Mouse (Mus musculus) liver, postnatal 0 days (tissue): ENCODE results near the gene Clnk.

Experiments
- CTCF ChIP-seq: sonication (generic); IDR thresholded peaks from 2 replicates; pipeline ENCODE4 v1.5.1; 2016; ENCODE audit warnings: antibody characterized with exemption, low read depth
- EP300 ChIP-seq: IDR thresholded peaks from 2 replicates; pipeline ENCODE4 v1.6.1; 2016; ENCODE audit warnings: antibody characterized with exemption, low read depth, mild to moderate bottlenecking

DNA sequence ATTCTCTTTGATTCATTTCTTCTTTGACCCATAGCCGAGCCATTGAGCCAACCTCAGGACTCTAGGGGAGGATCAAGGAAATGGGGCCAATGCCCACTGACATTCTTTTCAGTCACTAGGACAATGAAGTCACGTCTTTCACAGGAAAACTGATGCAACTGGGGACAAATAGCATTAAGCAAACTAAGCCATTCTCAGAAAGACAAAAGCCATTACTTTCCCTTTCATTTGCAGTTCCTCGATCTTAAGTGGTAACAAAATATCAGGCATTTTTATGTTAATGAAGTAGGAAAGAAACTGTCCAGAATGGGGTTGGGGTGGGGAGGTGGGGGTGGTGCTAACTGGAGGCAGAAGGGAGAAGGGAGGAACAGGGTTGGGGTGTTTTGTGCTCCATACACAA, 178.6 kb downstream of the Clnk start:
- TF ChIP-seq CTCF, result no peak
- no peak for TF ChIP-seq EP300
